Mouse (Mus musculus) C2C12 (cell line): Measurements from ENCODE around the gene Erich2. TPM values are rescaled to one million over a fixed set of nuclear protein-coding genes. Genes with fewer than 3 reads are reported as not detected.

Experiments
- H3K27me3 ChIP-seq: one replicate; pipeline ENCODE4 v1.6.1; 2011; ENCODE audit not compliant: control insufficient read depth, insufficient read depth, insufficient read length
- H3K36me3 ChIP-seq: one replicate; pipeline ENCODE4 v1.6.1; 2011; ENCODE audit not compliant: control insufficient read depth, insufficient read depth
- H3K4me3 ChIP-seq: one replicate; pipeline ENCODE4 v1.5.1; 2011; ENCODE audit warnings: mild to moderate bottlenecking, control low read depth; ENCODE audit not compliant: poor library complexity, insufficient read depth, severe bottlenecking
- H3K79me2 ChIP-seq: one replicate; pipeline ENCODE4 v1.6.1; 2011; ENCODE audit not compliant: control insufficient read depth, insufficient read depth
- H3K79me3 ChIP-seq: one replicate; pipeline ENCODE4 v1.6.1; 2011; ENCODE audit warnings: low read depth, control low read depth
- H3ac ChIP-seq: one replicate; pipeline ENCODE3; 2011; ENCODE audit warnings: low read depth; ENCODE audit not compliant: control insufficient read depth, insufficient read length
- CEBPB ChIP-seq: IDR thresholded peaks from one replicate; pipeline ENCODE4 v1.6.1; 2011; ENCODE audit warnings: low read depth, mild to moderate bottlenecking, control low read depth, moderate library complexity
- CTCF ChIP-seq: IDR thresholded peaks from one replicate; pipeline ENCODE4 v1.5.1; 2011; ENCODE audit not compliant: control insufficient read depth, insufficient read depth, insufficient read length
- FOSL1 ChIP-seq: IDR thresholded peaks from one replicate; pipeline ENCODE4 v1.8.0; 2011; ENCODE audit warnings: mild to moderate bottlenecking, low read length; ENCODE audit not compliant: poor library complexity, insufficient read depth, severe bottlenecking
- MAX ChIP-seq: IDR thresholded peaks from one replicate; pipeline ENCODE4 v1.6.1; 2011; ENCODE audit warnings: mild to moderate bottlenecking, control low read depth
- MYOD1 ChIP-seq: IDR thresholded peaks from one replicate; pipeline ENCODE4 v1.6.1; 2011; ENCODE audit warnings: low read depth; ENCODE audit not compliant: control insufficient read depth, insufficient read length
- MYOG ChIP-seq: IDR thresholded peaks from one replicate; pipeline ENCODE4 v1.6.1; 2011; ENCODE audit not compliant: control insufficient read depth, insufficient read length; ENCODE audit errors: extremely low read depth
- USF1 ChIP-seq: IDR thresholded peaks from one replicate; pipeline ENCODE4 v1.6.1; 2011; ENCODE audit warnings: low read depth, mild to moderate bottlenecking, control low read depth, moderate library complexity
- polyA plus RNA-seq: library from polyadenylated mRNA; unstranded; fragments of >200 nt; fragmentation: generic; extraction: Trizol; gene quantifications from one replicate; pipeline ENCODE4 v1.2.1, GENCODE M21; 2012; ENCODE audit warnings: missing spikeins

Erich2 gene
- polyA plus RNA-seq, 1 experiment: 0.09 TPM

DNA sequence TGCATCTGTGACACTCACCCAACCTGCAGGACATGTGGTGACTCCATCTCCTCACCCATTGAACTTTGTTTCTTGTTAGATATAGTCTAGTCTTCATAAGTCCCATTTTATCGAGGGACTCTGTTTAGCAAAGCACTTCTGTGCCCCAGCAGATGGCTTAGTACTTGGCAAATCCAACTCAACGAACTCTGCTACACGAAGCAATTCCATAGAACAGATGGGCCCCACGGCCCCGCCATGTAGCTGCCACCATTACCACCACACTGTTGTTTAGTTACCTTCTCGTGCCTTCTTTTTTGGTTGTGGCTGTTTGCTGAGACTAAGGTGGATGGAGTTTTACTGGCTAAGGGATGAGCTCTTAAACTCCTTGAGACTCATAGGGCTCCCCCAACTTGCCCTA lies 79.6 kb downstream of the Erich2 start:
- Histone ChIP-seq H3K27me3 (no peaks in the 10 kb centered on the region), H3K79me3 (no peaks in the 10 kb centered on the region), H3K36me3 (no peaks in the 10 kb centered on the region), H3K4me3 (no peak overlapping the region), H3K79me2 (no peaks in the 10 kb centered on the region), H3ac (no peak overlapping the region)
- TF ChIP-seq CTCF (no peak), FOSL1 (no peak), MAX (no peak), MYOD1 (no peak), USF1 (no peak), CEBPB (no peak), MYOG (no peak)

Other genes starting within 250 kb of the Erich2 start
- 0.01 TPM for gene Sp5, start 33.9 kb upstream of the Erich2 start, polyA plus RNA-seq
- gene Gad1, start 44.3 kb downstream of the Erich2 start, polyA plus RNA-seq: not detected
- gene Gorasp2, start 152.8 kb downstream of the Erich2 start, polyA plus RNA-seq: 114 TPM
- gene Gm26558, start 153.3 kb downstream of the Erich2 start, polyA plus RNA-seq: 3.5 TPM